9 mouse cellular contexts compared by ENCODE assay signal in the genomic region with DNA sequence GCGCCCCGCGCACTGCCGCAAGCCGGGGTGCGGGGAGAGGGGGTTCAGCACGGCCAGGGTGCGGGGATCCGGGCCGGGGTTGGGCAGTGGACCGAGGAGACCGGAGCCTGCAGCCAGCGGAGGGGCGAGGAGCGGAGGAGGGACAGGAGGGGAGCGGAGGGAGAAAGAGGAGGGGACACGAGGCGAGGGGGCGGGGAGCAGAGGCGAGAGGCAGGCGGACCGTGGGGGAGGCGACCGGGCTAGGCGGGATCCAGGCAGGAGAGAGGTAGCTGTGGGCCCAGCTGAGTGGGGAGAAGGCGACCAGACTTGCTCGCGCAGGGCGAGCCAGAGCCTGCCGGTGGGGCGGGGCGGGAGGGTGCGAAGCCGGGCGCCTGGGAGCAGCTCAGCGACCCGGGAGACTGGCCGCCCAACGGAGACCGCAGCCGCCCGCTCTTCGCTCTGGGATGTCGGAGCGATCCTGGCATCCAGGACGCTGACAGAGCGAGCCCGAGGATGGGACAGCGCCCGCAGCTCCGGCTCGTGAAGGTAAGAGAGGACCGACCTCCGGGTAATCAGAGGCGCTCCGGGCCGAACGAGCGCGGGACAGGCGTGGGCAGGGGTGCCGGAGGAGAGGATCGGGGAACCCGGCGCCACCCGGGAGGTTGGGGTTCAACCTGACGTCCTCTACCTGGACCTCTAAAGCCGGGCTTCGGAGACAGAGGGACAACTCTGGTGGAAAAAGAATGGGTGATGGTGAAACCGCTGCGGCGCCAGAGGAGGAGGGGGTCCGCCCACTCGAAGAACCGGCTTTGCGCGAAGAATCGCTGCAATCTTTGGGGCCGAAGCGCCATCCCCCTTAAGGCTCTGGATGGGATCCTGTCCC. TPM values are rescaled to one million over a fixed set of nuclear protein-coding genes. Genes with fewer than 3 reads are reported as not detected.
DNase-seq lines count a peak whose midpoint lies in the region; ATAC-seq and TF ChIP-seq lines count a peak whose summit lies in the region.
"Had no signal": no experiment of that assay in that cellular context is flagged by ENCODE, and none has a peak within 500 bp of the region (broad histone marks: within the 10 kb centered on the region; RNA-seq: fewer than 3 reads in every experiment).

A gene (plus strand): TSS at position 276 of the 862 bp plus-strand sequence.

- peaks cover 25% of the 10 kb centered on the region for H3K4me1 ChIP-seq in kidney, embryonic 15.5 days
- H3K4me1 ChIP-seq in hindbrain, embryonic 16.5 days (ENCODE audit: control insufficient read depth, insufficient read depth, low read depth, low read length): peaks cover 22% of the 10 kb centered on the region
- no peaks in the 10 kb centered on the region for H3K4me1 ChIP-seq in liver, embryonic 14.5 days (replicated peaks; ENCODE audit: control insufficient read depth in 2 of 2, insufficient read depth in 2 of 2, low read length in 1 of 2)

- H3K36me3 ChIP-seq in kidney, embryonic 15.5 days: no peaks in the 10 kb centered on the region
- H3K36me3 ChIP-seq in hindbrain, embryonic 16.5 days (ENCODE audit: control insufficient read depth, insufficient read depth, low read length): no peaks in the 10 kb centered on the region
- no peaks in the 10 kb centered on the region for H3K36me3 ChIP-seq in liver, embryonic 14.5 days (replicated peaks; ENCODE audit: control insufficient read depth, insufficient read depth, low read depth)

- no peak for TF ChIP-seq CTCF in liver, embryonic 14.5 days (IDR thresholded peaks at IDR 0.05; ENCODE audit: low read depth)

- peaks cover 82% of the 10 kb centered on the region for H3K27me3 ChIP-seq in kidney, embryonic 15.5 days
- H3K27me3 ChIP-seq in hindbrain, embryonic 16.5 days (replicated peaks; ENCODE audit: control insufficient read depth, insufficient read depth, low read length): peaks cover 27% of the 10 kb centered on the region
- peaks cover 44% of the 10 kb centered on the region for H3K27me3 ChIP-seq in liver, embryonic 14.5 days (ENCODE audit: control insufficient read depth, insufficient read depth, low read length)

- DNase-seq in kidney, adult 11 months: no peak
- peak; percentile 87 for DNase-seq in ZHBTc4 (ENCODE audit: low read depth, low spot score)
- peak; percentile 32 for DNase-seq in embryo, embryonic 11.5 days (ENCODE audit: low read depth, low spot score)
- DNase-seq in liver, embryonic 14.5 days (ENCODE audit: low read depth in 3 of 3, low spot score in 3 of 3): no peak
- peak; percentile 71 for DNase-seq in right cerebral cortex, postnatal 4 days

- ATAC-seq in kidney, embryonic 15.5 days (replicated peaks; ENCODE audit: low FRiP score): peak; percentile 50
- ATAC-seq in hindbrain, embryonic 16.5 days: peak; percentile 74
- ATAC-seq in liver, embryonic 14.5 days (ENCODE audit: insufficient read depth): no peak
- ATAC-seq in erythroblast, adult 5-6 weeks (replicated peaks; ENCODE audit: low FRiP score, poor library complexity, severe bottlenecking): no peak
- ATAC-seq: Patski had no signal

- H3K9me3 ChIP-seq in kidney, embryonic 15.5 days (replicated peaks): no peaks in the 10 kb centered on the region
- H3K9me3 ChIP-seq in hindbrain, embryonic 16.5 days (ENCODE audit: control insufficient read depth, low read length): no peaks in the 10 kb centered on the region
- no peaks in the 10 kb centered on the region for H3K9me3 ChIP-seq in liver, embryonic 14.5 days (ENCODE audit: control insufficient read depth, low read length)

- TF ChIP-seq EP300 in liver, embryonic 14.5 days (IDR thresholded peaks at IDR 0.05; ENCODE audit: low read depth): no peak

- H3K9ac ChIP-seq in kidney, embryonic 15.5 days: peak within 1 kb of the TSS; percentile 43
- peak within 1 kb of the TSS; percentile 91 for H3K9ac ChIP-seq in hindbrain, embryonic 16.5 days (ENCODE audit: low read depth, low read length)
- no peak within 1 kb of the TSS for H3K9ac ChIP-seq in liver, embryonic 14.5 days (replicated peaks)

- H3K4me2 ChIP-seq in kidney, embryonic 15.5 days: peak within 1 kb of the TSS; percentile 96
- peak within 1 kb of the TSS; percentile 97 for H3K4me2 ChIP-seq in hindbrain, embryonic 16.5 days (ENCODE audit: low read length)
- peak within 1 kb of the TSS; percentile 36 for H3K4me2 ChIP-seq in liver, embryonic 14.5 days (ENCODE audit: low read depth)

- peak within 1 kb of the TSS; percentile 56 for H3K4me3 ChIP-seq in kidney, embryonic 15.5 days (replicated peaks)
- peak within 1 kb of the TSS; percentile 72 for H3K4me3 ChIP-seq in hindbrain, embryonic 16.5 days (ENCODE audit: low read length)
- H3K4me3 ChIP-seq in liver, embryonic 14.5 days (ENCODE audit: insufficient read depth in 1 of 2, low read depth in 2 of 2, low read length in 2 of 2): 0 out of 4 replicates have a peak within 1 kb of the TSS, but pooled peaks of 1 of the 2 experiments have one; percentile 8

- WGBS in kidney, embryonic 15.5 days: 1% methylated on average over 77 of the region's 80 CpGs
- WGBS in hindbrain, embryonic 16.5 days: under 1% methylated on average over 74 of the region's 80 CpGs
- 3% methylated on average over 79 of the region's 80 CpGs for WGBS in liver, embryonic 14.5 days (ENCODE audit: insufficient replicate concordance)

- no peak within 1 kb of the TSS for H3K27ac ChIP-seq in kidney, embryonic 15.5 days
- H3K27ac ChIP-seq in hindbrain, embryonic 16.5 days (ENCODE audit: low read depth, low read length): peak within 1 kb of the TSS; percentile 68
- no peak within 1 kb of the TSS for H3K27ac ChIP-seq in liver, embryonic 14.5 days

RNA-seq across cellular contexts. Expression of the gene that starts here (rescaled TPM):
- polyA plus RNA-seq in kidney, embryonic 15.5 days (2015; fragmentation: Nextera tagmentation; extraction: Ambion mirVana): 0.06 and 0.13 TPM in 2 replicates
- polyA plus RNA-seq in hindbrain, embryonic 16.5 days (2015; fragmentation: Nextera tagmentation; extraction: Ambion mirVana): 9.0 and 10.2 TPM in 2 replicates
- not detected in 2 replicates for polyA plus RNA-seq in liver, embryonic 14.5 days (2012; rRNA removed)
- not detected in 2 replicates for polyA plus RNA-seq in liver, embryonic 14.5 days (2014; fragmentation: Nextera tagmentation; extraction: Ambion mirVana)
- total RNA-seq in erythroblast, adult 5-6 weeks (2015; ENCODE audit: low replicate concordance): not detected in 2 replicates
- not detected in 2 replicates for total RNA-seq in erythroblast, adult 5-6 weeks (2017; ENCODE audit: low replicate concordance)
- polyA plus RNA-seq: Patski had no signal

Comparison
In these comparisons a context has a peak if more than half of its experiments do, and no peak if none do; other contexts are left out.
1. Peak in ATAC-seq, H3K4me3 ChIP-seq, H3K9ac ChIP-seq and H3K4me2 ChIP-seq in kidney, embryonic 15.5 days; RNA of the gene not detected or under 1 TPM.
2. H3K4me2 ChIP-seq: peak in every context shown above with its lines; median percentile 97 in hindbrain, embryonic 16.5 days; 96 in kidney, embryonic 15.5 days; 36 in liver, embryonic 14.5 days.
3. DNase-seq: peak in ZHBTc4 (single experiment), embryo, embryonic 11.5 days (single experiment) and right cerebral cortex, postnatal 4 days (single experiment); none in kidney, adult 11 months (single experiment) and liver, embryonic 14.5 days (0 of 3).